Mouse (Mus musculus): ENCODE measurements around the gene Olfr618.
"Not testable (repeated sequence)": the region's sequence is repeated elsewhere in the genome, so short reads cannot be mapped to it uniquely, and the experiment has no call there.

Olfr618 gene

DNA sequence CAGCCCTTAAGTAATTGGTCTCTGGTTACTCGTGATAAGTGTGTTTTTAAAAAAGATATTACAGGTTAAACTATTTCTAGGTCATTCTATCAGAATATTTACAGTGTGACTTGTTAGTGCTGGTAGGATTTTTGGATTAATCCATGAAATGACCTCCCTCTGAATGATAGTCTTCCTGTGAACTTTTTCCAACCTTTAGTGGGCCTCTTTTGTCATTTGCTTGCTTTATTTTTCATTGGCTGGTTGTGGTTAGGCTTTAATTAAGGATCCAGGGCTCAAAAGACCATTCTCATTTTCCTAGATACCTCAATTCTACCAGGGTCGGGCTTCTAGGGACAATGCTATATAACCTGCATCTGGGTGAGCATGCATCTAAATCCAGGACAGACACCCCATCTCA lies at the start of gene Olfr618:
TSS of gene Olfr618 (plus strand) at position 301 of the 400 bp plus-strand sequence.
- DNase-seq: no peak

DNA sequence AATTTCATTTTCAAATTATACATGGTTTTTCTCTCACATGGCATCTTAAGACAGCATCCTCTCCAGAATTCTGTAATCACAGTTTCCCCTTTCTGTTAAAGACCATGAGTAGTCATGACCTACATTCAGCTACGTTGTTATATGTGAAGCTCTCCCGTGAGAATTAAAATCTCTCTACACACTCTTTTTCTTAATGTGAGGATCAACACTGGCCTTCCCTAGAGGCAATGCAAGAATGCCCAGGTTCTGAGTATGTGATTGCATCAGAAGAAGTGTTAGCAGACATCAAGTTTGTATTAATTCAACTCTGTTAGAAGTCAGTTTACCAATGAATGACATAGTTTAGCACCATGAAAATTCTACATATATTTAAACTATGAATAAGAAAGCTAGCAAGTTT lies 47.3 kb upstream of the Olfr618 start, which contains the start of gene Olfr612:
TSS of gene Olfr612 (minus strand) at position 101 of the 400 bp plus-strand sequence.
- DNase-seq: not testable (repeated sequence)

- DNase-seq: no peak
Measured at GRCm38 (mm10) chr7:103547774-103548173, 42.1 kb upstream of the Olfr618 start, which contains the start of gene Olfr613. Gene Olfr613 (plus strand): TSS chr7:103548074.

- no peak for DNase-seq
Measured at GRCm38 (mm10) chr7:103555779-103556178, 34.1 kb upstream of the Olfr618 start, which contains the start of gene Olfr615. Gene Olfr615 (plus strand): TSS chr7:103556079.

GRCm38 (mm10) chr7:103569043-103569442 lies 20.9 kb upstream of the Olfr618 start, which contains the start of gene Olfr616:
Gene Olfr616 (minus strand): TSS chr7:103569143.
- DNase-seq: no peak

DNA sequence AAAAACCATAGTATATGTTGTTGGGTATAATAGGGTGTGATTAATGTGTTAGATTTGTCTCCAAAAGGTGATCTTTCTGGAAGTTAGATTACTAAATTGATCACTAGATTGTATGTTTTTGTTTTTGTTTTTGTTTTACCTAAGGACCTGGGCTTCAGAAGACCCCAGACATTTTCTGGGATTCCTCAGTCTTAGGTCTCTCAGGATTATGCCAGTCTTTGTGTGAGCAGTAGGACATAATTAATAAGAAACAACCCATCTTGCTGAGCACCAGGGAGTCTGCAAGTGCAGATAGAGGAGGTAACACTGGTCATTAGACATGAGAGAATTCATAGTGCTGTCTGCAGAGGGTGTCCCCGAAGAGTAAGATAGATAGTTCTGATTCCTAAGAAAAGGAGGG lies 17.1 kb upstream of the Olfr618 start, which contains the start of gene Olfr617:
TSS of gene Olfr617 (plus strand) at position 301 of the 400 bp plus-strand sequence.
- DNase-seq: no peak

DNA sequence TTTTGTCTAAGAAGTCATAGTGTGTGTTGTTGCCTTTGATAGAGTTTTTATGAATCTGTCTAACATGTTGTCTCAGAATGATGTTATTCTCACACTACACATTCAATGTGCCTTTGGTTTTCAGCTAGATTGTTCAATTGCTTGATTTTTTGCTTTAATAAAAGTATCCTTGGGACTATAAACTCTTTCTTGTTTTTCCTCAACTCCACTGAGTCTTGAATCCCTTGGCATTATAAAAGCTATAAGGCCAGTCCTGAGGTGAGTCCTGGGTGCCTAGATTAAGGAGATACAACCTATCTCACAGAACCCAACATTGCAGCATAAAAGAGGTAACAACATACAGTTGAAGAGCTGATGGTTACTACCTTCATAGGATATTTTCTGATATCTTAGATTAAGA lies 10.4 kb downstream of the Olfr618 start, which contains the start of gene Olfr619:
TSS of gene Olfr619 (plus strand) at position 301 of the 400 bp plus-strand sequence.
- DNase-seq: no peak

DNA sequence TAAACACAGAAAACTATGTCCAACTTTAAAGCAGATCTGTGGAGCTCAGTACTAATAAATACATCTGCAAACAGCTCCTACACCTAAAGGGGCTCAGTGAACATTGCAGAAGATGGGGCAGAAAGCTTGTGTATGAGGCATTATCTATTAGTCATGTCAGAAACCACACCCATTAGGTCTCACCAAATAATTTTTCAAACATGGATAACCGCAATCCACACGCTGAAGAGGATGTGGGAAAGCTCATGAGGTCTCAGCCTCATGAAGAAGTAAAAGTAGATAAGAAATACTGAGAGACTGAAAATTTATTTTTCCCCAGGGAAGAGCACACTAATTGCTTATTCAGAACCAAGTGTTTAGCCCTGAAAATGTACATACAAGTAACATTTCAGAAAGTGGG lies 17.5 kb downstream of the Olfr618 start:
- no peak for DNase-seq

GRCm38 (mm10) chr7:103612434-103612833 lies 22.5 kb downstream of the Olfr618 start, which contains the start of gene Olfr620:
Gene Olfr620 (minus strand): TSS chr7:103612534.
- DNase-seq: no peak

DNA sequence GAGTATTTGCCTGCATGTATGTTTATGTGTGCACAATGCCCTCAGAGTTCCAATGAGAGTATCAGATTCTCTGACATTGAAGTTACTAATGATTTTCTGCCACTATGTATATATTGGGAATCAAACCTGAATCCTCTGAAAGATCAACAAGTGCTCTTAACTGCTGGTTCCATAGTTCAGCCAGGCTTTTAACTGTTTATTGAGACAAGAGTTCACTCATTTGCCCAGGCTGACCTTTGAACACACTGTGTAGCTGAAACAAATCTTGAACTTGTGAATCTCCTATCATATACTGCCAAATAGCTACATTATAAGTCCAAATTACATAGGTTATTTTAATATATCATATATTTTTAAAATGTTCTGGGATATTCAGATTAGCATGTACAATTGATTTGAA lies 46.9 kb downstream of the Olfr618 start:
- no peak for DNase-seq

DNA sequence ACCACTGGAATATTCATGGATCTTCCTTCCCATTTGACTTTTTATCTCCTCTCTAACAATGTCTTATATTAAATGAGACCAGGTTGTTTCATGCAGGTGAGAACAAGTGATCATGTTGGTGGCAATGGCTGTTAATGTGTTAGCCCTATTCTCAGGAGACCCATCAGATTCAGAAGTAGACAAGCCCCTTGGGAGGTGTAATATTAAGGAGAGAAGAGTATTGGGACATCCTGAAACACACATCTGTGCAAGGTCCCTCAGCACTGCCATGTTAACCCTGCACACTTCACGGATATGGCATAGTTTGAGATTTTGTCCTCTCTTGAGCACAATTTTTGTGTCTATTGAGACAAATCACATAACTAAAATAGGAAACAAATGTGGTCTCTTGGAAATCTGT lies 52.7 kb downstream of the Olfr618 start, which contains the start of gene Olfr622:
TSS of gene Olfr622 (minus strand) at position 101 of the 400 bp plus-strand sequence.
- DNase-seq: no peak

- DNase-seq: no peak
Measured at GRCm38 (mm10) chr7:103644070-103644469, 54.2 kb downstream of the Olfr618 start.
